Mouse (Mus musculus) G1E-ER4 (cell line): ENCODE measurements around the gene Nuak2. TPM values are rescaled to one million over a fixed set of nuclear protein-coding genes. Genes with fewer than 3 reads are reported as not detected.

Source experiments
- GATA1 ChIP-seq: IDR thresholded peaks from one replicate; pipeline ENCODE4 v1.8.0; 2012; ENCODE audit warnings: low read length, inconsistent platforms
- polyA plus RNA-seq: library from polyadenylated mRNA; stranded (reverse); fragments of >175 nt; gene quantifications from 2 replicates; pipeline ENCODE4 v1.2.3, GENCODE M21; 2012

The Nuak2 gene
- polyA plus RNA-seq, 1 experiment: 0.02 TPM

GRCm38 (mm10) chr1:132312703-132313102, 3.2 kb upstream of the Nuak2 start:
- TF ChIP-seq GATA1: no peak

DNA sequence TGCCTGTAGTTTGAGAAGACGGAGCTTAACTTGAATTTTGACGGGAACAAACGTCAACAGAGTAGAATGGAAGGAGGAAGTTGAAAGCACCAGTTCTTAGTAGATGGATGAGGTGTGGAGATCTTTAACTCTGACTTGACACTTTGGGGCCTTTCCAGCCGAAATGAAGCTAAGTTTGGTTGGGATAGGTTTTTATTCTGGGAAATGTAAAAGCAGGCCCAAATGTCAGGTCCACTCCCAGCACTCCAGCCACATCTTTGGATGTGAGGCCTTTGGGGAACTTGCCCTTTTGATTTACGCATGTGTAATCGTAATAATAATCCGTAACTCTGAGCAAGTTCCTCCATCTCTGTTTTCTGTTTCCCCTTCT, 684 bp downstream of the Nuak2 start:
- no peak for TF ChIP-seq GATA1

GRCm38 (mm10) chr1:132317413-132317812, 1.5 kb downstream of the Nuak2 start:
- no peak for TF ChIP-seq GATA1

DNA sequence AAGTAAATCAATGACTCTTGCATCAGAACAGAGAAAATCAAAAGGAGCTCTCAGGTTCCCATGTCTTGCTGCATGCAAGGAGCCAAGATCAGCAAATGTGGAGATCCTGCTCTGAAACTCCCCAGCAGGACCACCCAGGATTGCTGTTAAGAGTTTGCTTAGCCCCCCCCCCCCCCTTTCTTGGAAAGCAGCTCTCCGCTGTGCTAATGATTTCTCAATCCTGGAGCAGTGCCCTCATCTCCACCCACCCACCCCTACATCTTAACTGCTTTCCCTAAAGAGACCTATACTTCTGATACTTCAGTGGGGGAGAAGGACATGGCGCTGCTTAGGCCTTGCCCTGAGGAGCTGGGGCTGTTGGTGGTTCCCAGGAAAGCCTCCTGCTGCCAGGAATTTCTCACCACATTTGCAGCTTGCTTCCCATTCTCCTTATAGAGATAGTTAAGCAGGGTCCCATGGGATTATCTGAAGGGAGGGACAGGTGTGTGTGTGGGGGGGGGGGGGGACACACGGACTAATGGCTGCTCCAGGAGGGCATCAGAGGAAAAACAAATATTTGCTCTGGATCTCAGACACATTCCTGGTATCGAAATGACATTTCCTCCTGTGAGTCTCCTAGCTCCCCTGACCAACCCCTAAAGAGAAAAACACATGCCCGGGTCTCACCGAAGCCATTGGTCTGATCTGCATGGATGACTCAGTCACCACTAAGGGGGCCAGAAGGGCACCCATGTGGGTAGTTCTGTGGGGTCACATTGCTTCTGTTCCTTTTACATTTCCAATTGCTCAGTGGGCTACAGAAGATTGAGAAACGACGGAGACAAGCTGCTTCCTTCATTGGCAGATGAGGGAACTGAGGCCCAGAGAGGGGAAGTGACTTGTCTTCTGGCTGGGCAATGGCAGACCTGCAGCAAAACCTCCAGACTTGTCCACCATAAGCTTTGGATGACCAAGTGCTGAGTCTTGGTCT, 2.3 kb downstream of the Nuak2 start:
- TF ChIP-seq GATA1: no peak

- TF ChIP-seq GATA1: no peak
Observed at GRCm38 (mm10) chr1:132319242-132319641, 3.3 kb downstream of the Nuak2 start.

DNA sequence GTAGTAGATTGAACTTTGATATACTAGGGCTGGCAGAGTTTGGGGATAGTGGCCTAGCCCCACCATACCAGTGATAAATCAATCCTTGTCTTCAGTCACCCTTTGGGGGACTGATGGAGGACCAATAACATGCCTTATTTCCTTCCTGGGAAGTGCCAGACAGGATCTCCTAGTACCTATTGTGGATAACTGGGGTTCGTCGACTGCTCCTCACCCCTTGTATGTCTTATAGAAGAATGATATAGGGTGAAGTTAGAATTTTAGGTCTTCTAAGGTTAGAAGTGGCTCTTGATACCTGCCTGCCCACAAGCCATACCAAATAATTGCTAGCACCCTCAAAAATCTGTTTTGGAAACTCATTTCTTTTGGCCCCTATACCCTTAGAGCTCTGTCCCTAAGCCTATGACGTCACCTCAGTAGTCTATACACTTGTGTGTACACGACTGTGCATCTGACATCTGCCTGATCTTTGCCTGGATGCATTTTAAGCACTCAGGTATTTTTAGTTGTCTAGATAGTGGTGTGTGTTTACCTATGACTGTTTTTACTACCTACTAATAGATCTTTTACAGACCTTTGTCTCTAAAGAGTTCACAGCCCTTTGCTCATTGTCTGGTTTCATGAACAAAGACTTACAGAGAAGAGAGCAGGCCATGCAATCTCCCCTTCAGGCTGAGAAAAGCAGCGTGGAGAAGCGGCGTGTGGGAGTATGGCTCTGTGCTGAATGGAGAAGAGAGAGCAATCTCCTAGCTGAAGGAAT, 6.1 kb downstream of the Nuak2 start:
- TF ChIP-seq GATA1: no peak

GRCm38 (mm10) chr1:132322711-132323542, 7.0 kb downstream of the Nuak2 start:
- TF ChIP-seq GATA1: no peak

GRCm38 (mm10) chr1:132326777-132327176, 10.9 kb downstream of the Nuak2 start:
- no peak for TF ChIP-seq GATA1

DNA sequence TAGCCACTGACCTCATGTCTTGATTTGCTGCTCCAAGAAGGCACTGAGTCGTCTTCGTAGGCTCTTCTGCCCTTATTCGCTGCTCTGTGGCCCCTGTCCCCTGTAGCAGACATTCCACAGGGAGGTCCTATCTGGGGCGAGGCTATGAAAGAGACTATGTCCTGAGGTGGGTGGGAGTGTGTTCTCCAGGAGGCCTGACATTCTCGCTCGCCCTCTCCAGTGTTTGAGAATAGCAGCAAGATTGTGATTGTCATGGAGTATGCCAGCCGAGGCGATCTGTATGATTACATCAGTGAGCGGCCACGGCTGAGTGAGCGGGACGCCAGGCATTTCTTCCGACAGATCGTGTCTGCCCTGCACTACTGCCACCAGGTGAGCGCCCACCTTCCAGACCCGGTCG, 11.6 kb downstream of the Nuak2 start:
- no peak for TF ChIP-seq GATA1

- no peak for TF ChIP-seq GATA1
Observed at GRCm38 (mm10) chr1:132328565-132328964, 12.6 kb downstream of the Nuak2 start.

DNA sequence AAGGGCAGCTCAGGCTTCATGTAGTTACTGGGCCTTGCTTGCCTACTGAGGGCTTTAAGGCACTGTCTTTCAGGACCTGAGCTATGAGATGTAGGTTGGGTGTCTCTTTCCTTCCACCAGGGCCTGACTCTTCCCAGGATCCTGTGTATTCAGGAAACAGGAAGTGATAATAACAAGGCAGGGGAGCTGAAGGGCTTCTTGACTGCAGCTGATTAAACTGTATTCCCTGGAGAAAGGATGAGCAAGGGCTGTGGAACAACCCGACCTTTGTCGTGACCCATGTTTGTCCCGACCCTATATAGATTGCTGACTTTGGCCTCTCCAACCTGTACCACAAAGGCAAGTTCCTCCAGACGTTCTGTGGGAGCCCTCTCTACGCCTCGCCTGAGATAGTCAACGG, 13.7 kb downstream of the Nuak2 start:
- TF ChIP-seq GATA1: no peak

DNA sequence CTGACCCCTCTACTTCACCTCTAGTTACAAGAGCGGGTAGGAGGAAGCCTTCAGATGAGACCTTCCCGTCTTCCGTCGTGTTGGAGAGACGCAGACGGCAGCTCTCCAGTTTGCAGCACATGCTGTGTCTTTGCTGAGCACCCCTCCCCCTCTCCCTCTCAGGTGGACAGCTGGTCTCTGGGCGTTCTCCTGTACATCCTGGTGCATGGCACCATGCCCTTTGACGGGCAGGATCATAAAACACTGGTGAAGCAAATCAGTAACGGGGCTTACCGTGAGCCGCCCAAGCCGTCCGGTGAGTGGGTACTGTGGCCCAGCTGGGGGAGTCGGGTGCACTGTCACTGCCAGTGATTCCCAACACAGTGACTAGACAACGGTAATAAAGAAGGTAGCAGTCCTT, 14.5 kb downstream of the Nuak2 start:
- TF ChIP-seq GATA1: no peak

GRCm38 (mm10) chr1:132331283-132331682, 15.4 kb downstream of the Nuak2 start:
- no peak for TF ChIP-seq GATA1

- TF ChIP-seq GATA1: no peak
Observed at GRCm38 (mm10) chr1:132333201-132333600, 17.3 kb downstream of the Nuak2 start.

- no peak for TF ChIP-seq GATA1
Observed at GRCm38 (mm10) chr1:132333675-132334141, 17.8 kb downstream of the Nuak2 start.
